Mouse (Mus musculus) limb, embryonic 12.5 days (tissue): ENCODE measurements around the gene Olfr678. TPM values are rescaled to one million over a fixed set of nuclear protein-coding genes. Genes with fewer than 3 reads are reported as not detected.
"Not testable (repeated sequence)": the region's sequence is repeated elsewhere in the genome, so short reads cannot be mapped to it uniquely, and the experiment has no call there.

Experiments used
- ATAC-seq: fragments of 200-750 bp; cut with Nextera tagmentation; 2 replicates; pipeline ENCODE4 v1.8.0; 2017; ENCODE audit warnings: low read depth, moderate TSS enrichment; ENCODE audit not compliant: insufficient number of reproducible peaks, insufficient read depth, low FRiP score, low TSS enrichment
- H3K27ac ChIP-seq: fragments of 300-500 bp; sonication (generic); 2 replicates; pipeline ENCODE4 v1.5.1; 2016; ENCODE audit warnings: mild to moderate bottlenecking, moderate library complexity
- H3K27me3 ChIP-seq: fragments of 300-500 bp; sonication (generic); 2 replicates; pipeline ENCODE4 v1.6.1; 2016; ENCODE audit warnings: mild to moderate bottlenecking, moderate library complexity
- H3K36me3 ChIP-seq: fragments of 300-500 bp; sonication (generic); 2 replicates; pipeline ENCODE4 v1.6.1; 2016; ENCODE audit warnings: mild to moderate bottlenecking, moderate library complexity
- H3K4me1 ChIP-seq: fragments of 300-500 bp; sonication (generic); replicated peaks from 2 replicates; pipeline ENCODE4 v1.6.1; 2016
- H3K4me2 ChIP-seq: fragments of 300-500 bp; sonication (generic); 2 replicates; pipeline ENCODE4 v1.6.1; 2016; ENCODE audit warnings: mild to moderate bottlenecking, moderate library complexity
- H3K4me3 ChIP-seq: fragments of 300-500 bp; sonication (generic); replicated peaks from 2 replicates; pipeline ENCODE4 v1.5.1; 2016; ENCODE audit warnings: mild to moderate bottlenecking
- H3K9ac ChIP-seq: fragments of 300-500 bp; sonication (generic); replicated peaks from 2 replicates; pipeline ENCODE4 v1.6.1; 2016; ENCODE audit warnings: mild to moderate bottlenecking, moderate library complexity
- H3K9me3 ChIP-seq: fragments of 300-500 bp; sonication (generic); 2 replicates; pipeline ENCODE4 v1.6.1; 2016; ENCODE audit warnings: mild to moderate bottlenecking, moderate library complexity
- WGBS: fragments of 180-500 bp; shearing (Covaris S2); methylation state at CpG from one replicate; pipeline ENCODE4 v1.1.7; 2016; 5-methylcytosine and 5-hydroxymethylcytosine counted together
- polyA plus RNA-seq: library from polyadenylated mRNA; unstranded; fragments of >200 nt; fragmentation: Nextera tagmentation; extraction: Ambion mirVana; gene quantifications from 2 replicates; pipeline ENCODE4 v1.2.1, GENCODE M21; 2016

Gene Olfr678
- polyA plus RNA-seq: not detected in 2 replicates

- H3K4me3 ChIP-seq: no peak within 1 kb of the TSS
- H3K27ac ChIP-seq: no peak within 1 kb of the TSS
- no peak within 1 kb of the TSS for H3K4me2 ChIP-seq
- WGBS: 89% methylated on average over 1 of the region's 1 CpGs
- no peak within 1 kb of the TSS for H3K9ac ChIP-seq
- no peak for ATAC-seq
- no peaks in the 10 kb centered on the region for H3K27me3 ChIP-seq
- no peaks in the 10 kb centered on the region for H3K9me3 ChIP-seq
- H3K36me3 ChIP-seq: no peaks in the 10 kb centered on the region
- H3K4me1 ChIP-seq: no peaks in the 10 kb centered on the region
Measured at GRCm38 (mm10) chr7:105064175-105064574, at the start of gene Olfr678. Olfr678 (plus strand) TSS chr7:105064475.

GRCm38 (mm10) chr7:105022530-105022929 is 41.7 kb upstream of the Olfr678 start:
- Histone ChIP-seq H3K4me3 (no peak overlapping the region), H3K36me3 (no peaks in the 10 kb centered on the region), H3K9me3 (no peaks in the 10 kb centered on the region), H3K4me2 (no peak overlapping the region), H3K4me1 (no peaks in the 10 kb centered on the region), H3K9ac (no peak overlapping the region), H3K27ac (no peak overlapping the region), H3K27me3 (no peaks in the 10 kb centered on the region)
- 50% methylated on average over 1 of the region's 1 CpGs for WGBS
- ATAC-seq: no peak

GRCm38 (mm10) chr7:105028360-105028759 is 35.9 kb upstream of the Olfr678 start, which contains the start of gene Olfr675:
Olfr675 (minus strand) TSS chr7:105028460.
- H3K4me3 ChIP-seq: no peak within 1 kb of the TSS
- H3K27ac ChIP-seq: no peak within 1 kb of the TSS
- no peaks in the 10 kb centered on the region for H3K36me3 ChIP-seq
- no peak within 1 kb of the TSS for H3K4me2 ChIP-seq
- no peaks in the 10 kb centered on the region for H3K27me3 ChIP-seq
- 79% methylated on average over 1 of the region's 1 CpGs for WGBS
- H3K9ac ChIP-seq: no peak within 1 kb of the TSS
- H3K9me3 ChIP-seq: no peaks in the 10 kb centered on the region
- no peak for ATAC-seq
- H3K4me1 ChIP-seq: no peaks in the 10 kb centered on the region

GRCm38 (mm10) chr7:105032398-105032797 is 31.9 kb upstream of the Olfr678 start, which contains the start of gene Olfr676:
Olfr676 (plus strand) TSS chr7:105032698.
- no peak within 1 kb of the TSS for H3K9ac ChIP-seq
- H3K4me2 ChIP-seq: no peak within 1 kb of the TSS
- no peak within 1 kb of the TSS for H3K27ac ChIP-seq
- H3K4me3 ChIP-seq: no peak within 1 kb of the TSS
- no peaks in the 10 kb centered on the region for H3K36me3 ChIP-seq
- no peaks in the 10 kb centered on the region for H3K9me3 ChIP-seq
- ATAC-seq: no peak
- no peaks in the 10 kb centered on the region for H3K27me3 ChIP-seq
- no peaks in the 10 kb centered on the region for H3K4me1 ChIP-seq

GRCm38 (mm10) chr7:105033836-105034235 is 30.4 kb upstream of the Olfr678 start:
- H3K36me3 ChIP-seq, H3K4me2 ChIP-seq, ATAC-seq, H3K9ac ChIP-seq, H3K4me3 ChIP-seq, H3K27ac ChIP-seq, H3K9me3 ChIP-seq, H3K4me1 ChIP-seq, H3K27me3 ChIP-seq: not testable (repeated sequence)
- 57% methylated on average over 5 of the region's 5 CpGs for WGBS

GRCm38 (mm10) chr7:105058951-105059350 is 5.3 kb upstream of the Olfr678 start:
- H3K9ac ChIP-seq: no peak overlapping the region
- H3K9me3 ChIP-seq: no peaks in the 10 kb centered on the region
- H3K4me2 ChIP-seq: no peak overlapping the region
- no peak overlapping the region for H3K4me3 ChIP-seq
- no peak for ATAC-seq
- no peaks in the 10 kb centered on the region for H3K36me3 ChIP-seq
- H3K27me3 ChIP-seq: no peaks in the 10 kb centered on the region
- H3K4me1 ChIP-seq: no peaks in the 10 kb centered on the region
- H3K27ac ChIP-seq: no peak overlapping the region

GRCm38 (mm10) chr7:105080905-105081304 is 16.6 kb downstream of the Olfr678 start, which contains the start of gene Olfr679:
Olfr679 (plus strand) TSS chr7:105081205.
- no peak within 1 kb of the TSS for H3K4me2 ChIP-seq
- no peaks in the 10 kb centered on the region for H3K9me3 ChIP-seq
- no peak within 1 kb of the TSS for H3K4me3 ChIP-seq
- H3K4me1 ChIP-seq: no peaks in the 10 kb centered on the region
- no peaks in the 10 kb centered on the region for H3K27me3 ChIP-seq
- ATAC-seq: no peak
- WGBS: 68% methylated on average over 1 of the region's 1 CpGs
- no peak within 1 kb of the TSS for H3K9ac ChIP-seq
- H3K36me3 ChIP-seq: no peaks in the 10 kb centered on the region
- H3K27ac ChIP-seq: no peak within 1 kb of the TSS

- not testable (repeated sequence) for ATAC-seq, H3K4me3 ChIP-seq, H3K27ac ChIP-seq, H3K4me2 ChIP-seq, H3K36me3 ChIP-seq, H3K4me1 ChIP-seq, H3K9ac ChIP-seq, H3K27me3 ChIP-seq, H3K9me3 ChIP-seq
Measured at GRCm38 (mm10) chr7:105092717-105093116, 28.4 kb downstream of the Olfr678 start, which contains the start of gene Olfr680-ps1. Olfr680-ps1 (minus strand) TSS chr7:105092817.

GRCm38 (mm10) chr7:105116536-105116935 is 52.3 kb downstream of the Olfr678 start, which contains the start of gene Olfr681:
Olfr681 (plus strand) TSS chr7:105116836.
- ATAC-seq: no peak
- no peaks in the 10 kb centered on the region for H3K27me3 ChIP-seq
- H3K9me3 ChIP-seq: no peaks in the 10 kb centered on the region
- no peak within 1 kb of the TSS for H3K9ac ChIP-seq
- H3K4me2 ChIP-seq: no peak within 1 kb of the TSS
- no peaks in the 10 kb centered on the region for H3K4me1 ChIP-seq
- H3K27ac ChIP-seq: no peak within 1 kb of the TSS
- no peaks in the 10 kb centered on the region for H3K36me3 ChIP-seq
- no peak within 1 kb of the TSS for H3K4me3 ChIP-seq

Other genes with a start within 250 kb of the Olfr678 start
- gene Usp17lb, start 221.9 kb upstream of the Olfr678 start, polyA plus RNA-seq: not detected in 2 replicates
- not detected in 2 replicates for gene Usp17la, start 207.5 kb upstream of the Olfr678 start, polyA plus RNA-seq
- not detected in 2 replicates for gene Olfr665, start 186.4 kb upstream of the Olfr678 start, polyA plus RNA-seq
- gene Olfr666, start 168.5 kb upstream of the Olfr678 start, polyA plus RNA-seq: not detected in 2 replicates
- not detected in 2 replicates for gene Olfr667, start 143.0 kb upstream of the Olfr678 start, polyA plus RNA-seq
- gene Olfr668, start 136.4 kb upstream of the Olfr678 start, polyA plus RNA-seq: not detected in 2 replicates
- not detected in 2 replicates for gene Olfr669, start 130.2 kb upstream of the Olfr678 start, polyA plus RNA-seq
- gene Olfr670, start 101.9 kb upstream of the Olfr678 start, polyA plus RNA-seq: not detected in 2 replicates
- gene Olfr671, start 85.3 kb upstream of the Olfr678 start, polyA plus RNA-seq: not detected in 2 replicates
- gene Olfr672, start 62.4 kb upstream of the Olfr678 start, polyA plus RNA-seq: not detected in 2 replicates
- gene Olfr675, start 36.0 kb upstream of the Olfr678 start, polyA plus RNA-seq: not detected in 2 replicates
- gene Olfr676, start 31.8 kb upstream of the Olfr678 start, polyA plus RNA-seq: not detected in 2 replicates
- gene Olfr677, start 13.1 kb upstream of the Olfr678 start, polyA plus RNA-seq: not detected in 2 replicates
- gene Olfr679, start 16.7 kb downstream of the Olfr678 start, polyA plus RNA-seq: not detected in 2 replicates
- not detected in 2 replicates for gene Olfr680-ps1, start 28.3 kb downstream of the Olfr678 start, polyA plus RNA-seq
- gene Olfr681, start 52.4 kb downstream of the Olfr678 start, polyA plus RNA-seq: not detected in 2 replicates
- not detected in 2 replicates for gene Olfr683, start 82.5 kb downstream of the Olfr678 start, polyA plus RNA-seq
- not detected in 2 replicates for gene Olfr684, start 99.2 kb downstream of the Olfr678 start, polyA plus RNA-seq
- gene Olfr685, start 121.5 kb downstream of the Olfr678 start, polyA plus RNA-seq: not detected in 2 replicates
- not detected in 2 replicates for gene Olfr686, start 143.0 kb downstream of the Olfr678 start, polyA plus RNA-seq
- not detected in 2 replicates for gene Olfr688, start 223.6 kb downstream of the Olfr678 start, polyA plus RNA-seq
- not detected in 2 replicates for gene Olfr689, start 246.7 kb downstream of the Olfr678 start, polyA plus RNA-seq